ENCODE assay signal across 8 mouse cellular contexts in the genomic region with DNA sequence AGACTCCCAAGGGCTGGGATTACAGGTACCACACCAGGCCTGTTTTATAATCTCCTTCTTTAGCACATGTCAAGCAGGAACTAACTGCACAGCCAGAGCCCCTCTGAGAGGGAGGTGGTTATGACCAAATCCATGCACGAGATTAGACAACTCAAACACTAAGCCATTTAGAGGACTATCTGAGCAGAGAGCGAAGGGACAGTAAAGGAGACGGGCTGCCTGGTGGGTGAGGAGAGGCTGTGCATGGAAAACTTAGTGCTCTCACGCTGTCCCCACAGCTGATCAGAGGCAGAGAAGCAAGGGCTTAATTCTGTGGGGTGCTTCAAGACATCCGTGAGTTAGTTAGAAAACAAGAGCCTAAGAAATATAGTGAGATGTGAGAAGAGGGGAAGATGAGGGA. TPM values are rescaled to one million over a fixed set of nuclear protein-coding genes. Genes with fewer than 3 reads are reported as not detected.
DNase-seq lines count a peak whose midpoint lies in the region; ATAC-seq and TF ChIP-seq lines count a peak whose summit lies in the region.

No protein-coding gene starts in this region.

- no peaks in the 10 kb centered on the region; the same call in 1 of the 2 replicates for H3K9me3 ChIP-seq in heart, embryonic 12.5 days (replicated peaks)
- no peaks in the 10 kb centered on the region for H3K9me3 ChIP-seq in forebrain, postnatal 0 days (ENCODE audit: low read length)
- no peaks in the 10 kb centered on the region for H3K9me3 ChIP-seq in midbrain, embryonic 10.5 days (replicated peaks)

- no peaks in the 10 kb centered on the region for H3K36me3 ChIP-seq in heart, embryonic 12.5 days
- H3K36me3 ChIP-seq in forebrain, postnatal 0 days (ENCODE audit: insufficient read depth) = peaks cover 11% of the 10 kb centered on the region
- H3K36me3 ChIP-seq in midbrain, embryonic 10.5 days = peaks cover 13% of the 10 kb centered on the region; the same call in 1 of the 2 replicates

- intact Hi-C loops in left cerebral cortex, postnatal 14 days (cut with DNase I) = no loop called here

- WGBS in heart, embryonic 12.5 days = 15% methylated on average over 5 of the region's 5 CpGs
- 11% methylated on average over 5 of the region's 5 CpGs for WGBS in forebrain, postnatal 0 days
- WGBS in midbrain, embryonic 10.5 days = 22% methylated on average over 5 of the region's 5 CpGs

- no peak for DNase-seq in heart, adult 9 months (ENCODE audit: low spot score in 2 of 2)
- no peak for DNase-seq in forebrain, postnatal 0 days
- DNase-seq in midbrain, embryonic 10.5 days (ENCODE audit: low spot score) = no peak
- DNase-seq in left cerebral cortex, postnatal 14 days (ENCODE audit: low spot score in 2 of 2) = no peak
- no peak for DNase-seq in adrenal gland, adult 18-20 months (ENCODE audit: low spot score in 2 of 2)
- DNase-seq in adrenal gland, adult (ENCODE audit: inconsistent age in 2 of 2, low spot score in 1 of 2) = no peak

- H3K9ac ChIP-seq in heart, embryonic 12.5 days = peak overlapping the region; percentile 58
- peak overlapping the region; percentile 48 for H3K9ac ChIP-seq in forebrain, postnatal 0 days

- TF ChIP-seq POLR2A in bone marrow macrophage, adult 2 months (IDR thresholded peaks at IDR 0.05; ENCODE audit: borderline replicate concordance, low read depth, low read length) = no peak

- no peak overlapping the region for H3K27ac ChIP-seq in heart, embryonic 12.5 days (ENCODE audit: poor library complexity, severe bottlenecking)
- no peak overlapping the region for H3K27ac ChIP-seq in bone marrow macrophage, adult 2 months (ENCODE audit: insufficient read depth, low read depth, low read length)
- peak overlapping the region; percentile 66 for H3K27ac ChIP-seq in forebrain, postnatal 0 days (ENCODE audit: low read depth, low read length)
- H3K27ac ChIP-seq in midbrain, embryonic 10.5 days (replicated peaks) = peak overlapping the region; percentile 75

- H3K4me2 ChIP-seq in heart, embryonic 12.5 days = peak overlapping the region; percentile 69
- H3K4me2 ChIP-seq in forebrain, postnatal 0 days (ENCODE audit: low read depth) = peak overlapping the region; percentile 62

- peak overlapping the region; percentile 41 for H3K4me3 ChIP-seq in heart, embryonic 12.5 days
- peak overlapping the region; percentile 28; the same call in 1 of the 2 replicates for H3K4me3 ChIP-seq in bone marrow macrophage, adult 2 months (ENCODE audit: insufficient read depth, low read length)
- H3K4me3 ChIP-seq in forebrain, postnatal 0 days (ENCODE audit: low read depth, low read length) = peak overlapping the region; percentile 26
- H3K4me3 ChIP-seq in midbrain, embryonic 10.5 days = peak overlapping the region; percentile 57

- H3K27me3 ChIP-seq in heart, embryonic 12.5 days (replicated peaks) = no peaks in the 10 kb centered on the region
- no peaks in the 10 kb centered on the region for H3K27me3 ChIP-seq in forebrain, postnatal 0 days (ENCODE audit: insufficient read depth, low read length)
- H3K27me3 ChIP-seq in midbrain, embryonic 10.5 days (ENCODE audit: low read depth, poor library complexity, severe bottlenecking) = no peaks in the 10 kb centered on the region; the same call in 1 of the 2 replicates

- peaks cover 13% of the 10 kb centered on the region for H3K4me1 ChIP-seq in heart, embryonic 12.5 days (replicated peaks)
- H3K4me1 ChIP-seq in bone marrow macrophage, adult 2 months (ENCODE audit: control insufficient read depth, insufficient read depth, low read length) = no peaks in the 10 kb centered on the region
- H3K4me1 ChIP-seq in forebrain, postnatal 0 days (ENCODE audit: insufficient read depth) = peaks cover 11% of the 10 kb centered on the region
- peaks cover 18% of the 10 kb centered on the region for H3K4me1 ChIP-seq in midbrain, embryonic 10.5 days

- TF ChIP-seq CTCF in bone marrow macrophage, adult 2 months (IDR thresholded peaks at IDR 0.05; ENCODE audit: low read depth, low read length) = no peak
- peak; percentile 17; the same call in 1 of the 2 replicates for TF ChIP-seq CTCF in forebrain, postnatal 0 days (IDR thresholded peaks at IDR 0.05; ENCODE audit: low read depth)

- ATAC-seq in heart, embryonic 12.5 days (ENCODE audit: insufficient number of reproducible peaks, low FRiP score) = no peak
- ATAC-seq in forebrain, postnatal 0 days = peak; percentile 69

RNA-seq across cellular contexts. Expression of gene Rnft2, which starts 30.9 kb away (rescaled TPM):
- 2.0 and 3.0 TPM in 2 replicates for polyA plus RNA-seq in heart, embryonic 12.5 days (2016; fragmentation: Nextera tagmentation; extraction: Ambion mirVana)
- polyA plus RNA-seq in bone marrow macrophage, adult 2 months (2012; ENCODE audit: insufficient read depth, insufficient read length, missing spikeins) = 0.79 and 1.2 TPM in 2 replicates
- total RNA-seq in forebrain, postnatal 0 days (2014; rRNA removed) = 61.6 and 87.8 TPM in 2 replicates
- polyA plus RNA-seq in forebrain, postnatal 0 days (2015; fragmentation: Nextera tagmentation; extraction: Ambion mirVana) = 10.1 and 12.4 TPM in 2 replicates
- 5.0 and 7.2 TPM in 2 replicates for polyA plus RNA-seq in midbrain, embryonic 10.5 days (2016; fragmentation: Nextera tagmentation; extraction: Ambion mirVana)
- total RNA-seq in left cerebral cortex, postnatal 14 days (2021) = 100 to 1,000 TPM; 105 to 109 TPM
- total RNA-seq in adrenal gland, adult 18-20 months (2021) = 1 to 10 TPM; 3.1 to 5.3 TPM

RNA-seq across cellular contexts. Expression of gene 2410131K14Rik, which starts 31.0 kb away (rescaled TPM):
- 6.5 and 6.8 TPM in 2 replicates for polyA plus RNA-seq in heart, embryonic 12.5 days (2016; fragmentation: Nextera tagmentation; extraction: Ambion mirVana)
- 4.2 TPM in 2 replicates for polyA plus RNA-seq in bone marrow macrophage, adult 2 months (2012; ENCODE audit: insufficient read depth, insufficient read length, missing spikeins)
- total RNA-seq in forebrain, postnatal 0 days (2014; rRNA removed) = 22.4 and 31.2 TPM in 2 replicates
- polyA plus RNA-seq in forebrain, postnatal 0 days (2015; fragmentation: Nextera tagmentation; extraction: Ambion mirVana) = 15.5 and 19.1 TPM in 2 replicates
- polyA plus RNA-seq in midbrain, embryonic 10.5 days (2016; fragmentation: Nextera tagmentation; extraction: Ambion mirVana) = 11.3 and 11.7 TPM in 2 replicates
- total RNA-seq in left cerebral cortex, postnatal 14 days (2021) = 10 to 100 TPM; 15.0 to 15.6 TPM
- 1 to 10 TPM; 6.3 to 9.0 TPM for total RNA-seq in adrenal gland, adult 18-20 months (2021)

RNA-seq across cellular contexts. Expression of gene Hrk, which starts 49.6 kb away (rescaled TPM):
- 0.09 TPM in 1 of 2 replicates, not detected in the other for polyA plus RNA-seq in heart, embryonic 12.5 days (2016; fragmentation: Nextera tagmentation; extraction: Ambion mirVana)
- not detected in 2 replicates for polyA plus RNA-seq in bone marrow macrophage, adult 2 months (2012; ENCODE audit: insufficient read depth, insufficient read length, missing spikeins)
- total RNA-seq in forebrain, postnatal 0 days (2014; rRNA removed) = 17.3 and 26.3 TPM in 2 replicates
- 4.7 and 8.4 TPM in 2 replicates for polyA plus RNA-seq in forebrain, postnatal 0 days (2015; fragmentation: Nextera tagmentation; extraction: Ambion mirVana)
- polyA plus RNA-seq in midbrain, embryonic 10.5 days (2016; fragmentation: Nextera tagmentation; extraction: Ambion mirVana) = 0.06 and 0.10 TPM in 2 replicates
- total RNA-seq in left cerebral cortex, postnatal 14 days (2021) = 10 to 100 TPM; 30.4 to 37.8 TPM
- under 1 TPM in 1 of 2 experiments, not detected in 1; 0.06 TPM for total RNA-seq in adrenal gland, adult 18-20 months (2021)

RNA-seq across cellular contexts. Expression of gene Fbxw8, which starts 58.7 kb away (rescaled TPM):
- 36.6 and 38.9 TPM in 2 replicates for polyA plus RNA-seq in heart, embryonic 12.5 days (2016; fragmentation: Nextera tagmentation; extraction: Ambion mirVana)
- polyA plus RNA-seq in bone marrow macrophage, adult 2 months (2012; ENCODE audit: insufficient read depth, insufficient read length, missing spikeins) = 13.5 and 16.7 TPM in 2 replicates
- 42.8 and 51.0 TPM in 2 replicates for total RNA-seq in forebrain, postnatal 0 days (2014; rRNA removed)
- 15.2 and 16.4 TPM in 2 replicates for polyA plus RNA-seq in forebrain, postnatal 0 days (2015; fragmentation: Nextera tagmentation; extraction: Ambion mirVana)
- 31.7 and 32.2 TPM in 2 replicates for polyA plus RNA-seq in midbrain, embryonic 10.5 days (2016; fragmentation: Nextera tagmentation; extraction: Ambion mirVana)
- total RNA-seq in left cerebral cortex, postnatal 14 days (2021) = 10 to 100 TPM; 34.7 to 36.6 TPM
- 10 to 100 TPM; 47.3 to 51.4 TPM for total RNA-seq in adrenal gland, adult 18-20 months (2021)

Comparison
In these comparisons a context has a peak if more than half of its experiments do, and no peak if none do; other contexts are left out.
1. H3K27ac ChIP-seq: peak in forebrain, postnatal 0 days (single experiment) and midbrain, embryonic 10.5 days (single experiment); none in heart, embryonic 12.5 days (single experiment) and bone marrow macrophage, adult 2 months (single experiment).
2. Peak in every context shown above with its lines, with median percentiles within 50 percentile points of each other: H3K4me3 ChIP-seq.